Mouse (Mus musculus) heart, adult 2 months (tissue): ENCODE measurements at regions not wholly inside any gene's neighbourhood (a gene's known extent, or its start where the extent isn't known, plus 50 kb on each side); places are given as distances from the start of the nearest gene placed in this dataset.

ENCODE experiments used
- CTCF ChIP-seq: fragments of 200-600 bp; IDR thresholded peaks from 2 replicates; pipeline ENCODE4 v1.8.1; 2022; ENCODE audit warnings: antibody characterized with exemption, mild to moderate bottlenecking, moderate library complexity
- EP300 ChIP-seq: fragments of 200-500 bp; IDR thresholded peaks from 2 replicates; pipeline ENCODE4 v1.6.1; 2011; ENCODE audit warnings: low read depth, low read length, control low read depth; ENCODE audit not compliant: insufficient read depth
- POLR2A ChIP-seq: fragments of 200-500 bp; IDR thresholded peaks from 2 replicates; pipeline ENCODE4 v1.6.1; 2011; ENCODE audit warnings: mild to moderate bottlenecking, low read depth, low read length, control low read depth; ENCODE audit not compliant: insufficient read depth

- TF ChIP-seq POLR2A (no peak), CTCF (no peak), EP300 (no peak)
These were observed 68.7 kb upstream of the Cpm start for GRCm38 (mm10) chr10:117560396-117561278.
